Mouse (Mus musculus): ENCODE measurements around the gene Stra6l. TPM values are rescaled to one million over a fixed set of nuclear protein-coding genes. Genes with fewer than 3 reads are reported as not detected.

Stra6l gene
- total RNA-seq, 2 experiments from 2014 or later: 0.07 TPM; not detected in 1

DNA sequence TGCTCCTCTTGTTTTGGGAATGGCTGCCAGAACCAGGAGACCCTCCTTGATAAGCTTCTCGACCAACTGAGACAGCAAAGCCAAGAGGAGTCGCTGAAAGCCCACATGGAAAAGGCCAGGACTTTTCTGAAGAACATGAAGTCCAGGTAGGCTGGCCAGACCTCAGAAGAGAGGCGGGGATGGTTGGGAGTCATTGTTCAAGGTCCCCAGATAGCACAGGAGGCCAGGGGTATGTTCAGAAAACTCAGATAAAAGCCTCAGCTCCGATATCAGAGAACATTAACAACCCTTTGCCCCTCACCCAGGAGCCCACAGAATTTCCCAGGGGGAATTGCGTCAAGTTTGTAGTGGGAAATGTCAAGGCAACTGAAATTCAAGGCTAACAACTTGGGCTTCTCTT, 62.8 kb downstream of the Stra6l start:
- DNase-seq (ENCODE audit: low spot score in 2 of 2): no peak

- DNase-seq (ENCODE audit: low spot score in 2 of 2): no peak
Observed at GRCm38 (mm10) chr4:45911876-45912275, 63.4 kb downstream of the Stra6l start.

GRCm38 (mm10) chr4:45917091-45917490, 68.6 kb downstream of the Stra6l start:
- DNase-seq (ENCODE audit: low spot score in 2 of 2): no peak

- DNase-seq (ENCODE audit: low spot score in 2 of 2): no peak
Observed at GRCm38 (mm10) chr4:45921663-45922435, 73.4 kb downstream of the Stra6l start.

GRCm38 (mm10) chr4:45924011-45924410, 75.5 kb downstream of the Stra6l start:
- DNase-seq (ENCODE audit: low spot score in 2 of 2): no peak

DNA sequence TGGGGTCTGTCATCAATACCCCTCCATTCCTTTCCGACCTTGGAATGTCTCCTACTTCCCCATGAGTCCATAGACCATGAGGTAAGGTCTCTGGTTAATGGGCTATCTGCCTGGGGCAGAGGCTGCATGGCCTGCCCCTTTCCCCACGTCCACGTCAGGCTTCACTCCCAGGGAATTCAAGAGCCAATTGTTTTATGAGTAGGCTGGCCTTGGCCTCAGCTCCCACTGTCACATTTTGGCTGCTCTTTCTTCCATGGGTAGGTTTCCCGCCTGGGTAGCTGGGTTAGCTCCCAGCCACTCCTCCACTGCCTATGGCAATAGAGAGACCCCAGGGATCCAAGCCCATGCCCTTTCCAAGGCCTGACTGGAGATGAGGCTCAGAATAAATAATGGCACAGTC, 80.1 kb downstream of the Stra6l start:
- DNase-seq (ENCODE audit: low spot score in 2 of 2): no peak

Other genes starting within 250 kb of the Stra6l start
- gene Aldh1b1, start 49.6 kb upstream of the Stra6l start, total RNA-seq (2021): 1 to 10 TPM; 4.6 to 4.7 TPM
- under 1 TPM in 1 of 2 experiments, not detected in 1; 0.51 TPM for gene Igfbpl1, start 21.7 kb upstream of the Stra6l start, total RNA-seq (2021)
- gene Ccdc180, start 41.6 kb downstream of the Stra6l start, total RNA-seq (2021): under 1 TPM in 1 of 2 experiments, not detected in 1; 0.07 TPM
- 10 to 100 TPM; 33.6 to 34.1 TPM for gene Tdrd7, start 116.7 kb downstream of the Stra6l start, total RNA-seq (2021)
- 10 to 100 TPM; 45.8 to 48.9 TPM for gene Tmod1, start 190.3 kb downstream of the Stra6l start, total RNA-seq (2021)

Data from left cerebral cortex, adult 18-20 months (tissue).